Mouse (Mus musculus) liver, embryonic 16.5 days (tissue): ENCODE measurements around the gene Pak1ip1. TPM values are rescaled to one million over a fixed set of nuclear protein-coding genes. Genes with fewer than 3 reads are reported as not detected.

Experiments used
- ATAC-seq: fragments of 200-750 bp; cut with Nextera tagmentation; 2 replicates; pipeline ENCODE4 v1.8.0; 2017; ENCODE audit warnings: low read depth, mild to moderate bottlenecking, moderate number of reproducible peaks, moderate library complexity
- H3K27ac ChIP-seq: fragments of 300-500 bp; sonication (generic); 2 replicates; pipeline ENCODE4 v1.5.1; 2014; ENCODE audit warnings: mild to moderate bottlenecking, low read length
- H3K27me3 ChIP-seq: fragments of 300-500 bp; sonication (generic); 2 replicates; pipeline ENCODE4 v1.6.1; 2014; ENCODE audit warnings: low read depth, low read length, mixed read lengths; ENCODE audit not compliant: control insufficient read depth, insufficient read depth
- H3K36me3 ChIP-seq: fragments of 300-500 bp; sonication (generic); 2 replicates; pipeline ENCODE4 v1.6.1; 2014; ENCODE audit warnings: mild to moderate bottlenecking; ENCODE audit not compliant: control insufficient read depth, insufficient read depth
- H3K4me1 ChIP-seq: fragments of 300-500 bp; sonication (generic); 2 replicates; pipeline ENCODE4 v1.6.1; 2014; ENCODE audit warnings: low read depth, low read length, mixed read lengths; ENCODE audit not compliant: control insufficient read depth
- H3K4me2 ChIP-seq: fragments of 300-500 bp; sonication (generic); 2 replicates; pipeline ENCODE4 v1.6.1; 2014; ENCODE audit warnings: low read depth, low read length, mixed read lengths
- H3K4me3 ChIP-seq: fragments of 300-500 bp; sonication (generic); 2 replicates; pipeline ENCODE4 v1.5.1; 2014; ENCODE audit warnings: low read depth, mild to moderate bottlenecking, low read length
- H3K9ac ChIP-seq: fragments of 300-500 bp; sonication (generic); 2 replicates; pipeline ENCODE4 v1.6.1; 2014; ENCODE audit warnings: low read depth, low read length
- H3K9me3 ChIP-seq: fragments of 300-500 bp; sonication (generic); replicated peaks from 2 replicates; pipeline ENCODE4 v1.6.1; 2016; ENCODE audit warnings: low read length; ENCODE audit not compliant: control insufficient read depth
- WGBS: fragments of 180-500 bp; shearing (Covaris S2); extraction: QIAGEN DNeasy Blood & Tissue Kit; methylation state at CpG from one replicate; pipeline ENCODE4 v1.1.7; 2014; ENCODE audit not compliant: insufficient replicate concordance; 5-methylcytosine and 5-hydroxymethylcytosine counted together
- polyA plus RNA-seq: library from polyadenylated mRNA; unstranded; fragments of >200 nt; fragmentation: Nextera tagmentation; extraction: Ambion mirVana; gene quantifications from 2 replicates; pipeline ENCODE4 v1.2.1, GENCODE M21; 2015

Gene Pak1ip1
- polyA plus RNA-seq, 1 experiment from 2014 or later: 49.6 TPM

DNA sequence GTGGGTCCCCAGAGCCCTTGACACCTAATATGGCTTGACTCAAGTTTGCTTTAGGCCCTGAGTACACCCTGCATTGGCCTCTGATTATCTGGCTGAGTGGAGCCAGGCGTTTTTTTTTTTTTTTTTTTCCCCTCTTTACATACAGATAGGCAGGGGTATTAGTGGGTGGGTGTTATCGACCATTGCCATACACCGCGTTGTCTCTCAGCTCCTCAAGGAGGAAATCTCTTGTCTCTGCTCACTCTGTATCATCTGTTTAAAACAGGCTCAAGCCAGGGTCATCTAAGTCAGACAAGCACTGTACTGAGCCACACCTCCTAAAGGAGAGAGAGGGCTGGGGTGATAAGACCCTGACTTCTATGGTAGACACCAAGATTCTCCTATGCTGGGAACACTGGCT lies 17.0 kb downstream of the Pak1ip1 start:
- peak; percentile 77 for ATAC-seq
- Histone ChIP-seq H3K9me3 (no peaks in the 10 kb centered on the region), H3K4me2 (peak overlapping the region; percentile 85), H3K4me1 (peaks cover 57% of the 10 kb centered on the region), H3K4me3 (peak overlapping the region; percentile 78), H3K27ac (peak overlapping the region; percentile 94), H3K36me3 (peaks cover 37% of the 10 kb centered on the region), H3K27me3 (no peaks in the 10 kb centered on the region), H3K9ac (peak overlapping the region; percentile 86)
- 26% methylated on average over 4 of the region's 4 CpGs for WGBS

- H3K9ac ChIP-seq: peak overlapping the region; percentile 86
- peak overlapping the region; percentile 78 for H3K4me3 ChIP-seq
- ATAC-seq: no peak
- H3K9me3 ChIP-seq: no peaks in the 10 kb centered on the region
- no peaks in the 10 kb centered on the region for H3K27me3 ChIP-seq
- peak overlapping the region; percentile 94 for H3K27ac ChIP-seq
- H3K4me1 ChIP-seq: peaks cover 54% of the 10 kb centered on the region
- peaks cover 34% of the 10 kb centered on the region for H3K36me3 ChIP-seq
- WGBS: 41% methylated on average over 9 of the region's 9 CpGs
- peak overlapping the region; percentile 85 for H3K4me2 ChIP-seq
Observed at GRCm38 (mm10) chr13:41018236-41018635, 17.4 kb downstream of the Pak1ip1 start.

DNA sequence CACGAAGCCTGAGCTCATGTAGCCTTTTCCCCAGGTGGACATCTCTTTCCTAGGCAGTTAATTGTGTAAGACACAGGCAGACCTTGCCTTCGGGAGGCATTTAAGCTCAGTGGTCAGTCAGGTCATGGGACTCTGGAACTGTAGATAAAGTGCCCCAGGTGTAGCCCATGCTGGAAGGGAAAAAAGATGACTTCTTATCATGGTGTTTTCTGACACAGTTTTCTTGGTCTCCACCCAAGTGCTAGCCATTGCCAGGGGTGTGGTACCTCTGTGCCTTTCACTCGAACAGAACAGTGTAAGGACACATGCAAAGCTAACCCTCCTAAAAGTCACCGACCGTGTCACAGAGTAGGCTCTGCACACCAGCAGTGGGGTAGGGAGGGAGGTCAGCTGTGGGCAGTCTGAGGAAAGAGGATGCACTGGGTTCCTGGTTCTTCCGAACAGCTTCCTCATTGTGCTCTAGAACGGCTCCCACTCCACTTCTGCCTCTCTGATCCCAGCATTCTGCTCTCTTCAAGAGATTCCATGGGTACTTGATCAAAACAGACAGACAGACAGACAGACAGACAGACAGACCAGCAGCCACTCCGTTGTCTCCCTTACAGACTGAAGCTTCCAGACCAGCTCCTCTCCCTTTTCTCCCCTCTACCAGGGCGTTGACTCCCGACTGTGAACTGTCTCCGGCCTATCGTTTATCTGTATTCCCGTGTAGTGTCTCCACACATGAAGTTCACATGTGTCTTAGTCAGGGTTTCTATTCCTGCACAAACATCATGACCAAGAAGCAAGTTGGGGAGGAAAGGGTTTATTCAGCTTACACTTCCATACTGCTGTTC lies 18.2 kb downstream of the Pak1ip1 start:
- H3K9me3 ChIP-seq: no peaks in the 10 kb centered on the region
- 39% methylated on average over 13 of the region's 13 CpGs for WGBS
- peak; percentile 45 for ATAC-seq
- no peaks in the 10 kb centered on the region for H3K27me3 ChIP-seq
- peak overlapping the region; percentile 94 for H3K27ac ChIP-seq
- peaks cover 54% of the 10 kb centered on the region for H3K4me1 ChIP-seq
- peak overlapping the region; percentile 86 for H3K9ac ChIP-seq
- peaks cover 41% of the 10 kb centered on the region for H3K36me3 ChIP-seq
- peak overlapping the region; percentile 85 for H3K4me2 ChIP-seq
- peak overlapping the region; percentile 78 for H3K4me3 ChIP-seq

DNA sequence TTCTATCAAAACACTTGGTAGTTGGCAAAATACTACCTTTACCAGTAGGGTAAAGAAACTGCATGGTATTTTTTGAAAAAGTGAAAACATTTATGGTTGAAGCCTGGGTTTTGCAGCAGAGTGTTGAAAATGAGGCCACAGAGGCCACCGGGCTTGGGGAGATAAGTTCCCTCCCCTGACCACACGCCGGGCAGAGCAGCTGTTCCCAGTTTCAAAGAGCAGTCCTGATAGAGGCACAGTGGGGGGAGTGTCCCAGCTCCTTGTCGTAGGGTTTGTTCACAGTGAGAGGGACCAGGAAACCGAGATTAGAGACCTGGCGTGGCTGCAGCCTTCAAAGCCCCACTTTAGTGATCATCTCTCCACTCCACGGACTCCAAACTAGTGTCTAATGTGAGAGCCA lies 19.7 kb downstream of the Pak1ip1 start:
- peak overlapping the region; percentile 78 for H3K4me3 ChIP-seq
- peak overlapping the region; percentile 94 for H3K27ac ChIP-seq
- no peak for ATAC-seq
- peak overlapping the region; percentile 41 for H3K9ac ChIP-seq
- H3K4me1 ChIP-seq: peaks cover 51% of the 10 kb centered on the region
- peaks cover 47% of the 10 kb centered on the region for H3K36me3 ChIP-seq
- H3K9me3 ChIP-seq: no peaks in the 10 kb centered on the region
- peak overlapping the region; percentile 85 for H3K4me2 ChIP-seq
- WGBS: 17% methylated on average over 7 of the region's 7 CpGs
- no peaks in the 10 kb centered on the region for H3K27me3 ChIP-seq

DNA sequence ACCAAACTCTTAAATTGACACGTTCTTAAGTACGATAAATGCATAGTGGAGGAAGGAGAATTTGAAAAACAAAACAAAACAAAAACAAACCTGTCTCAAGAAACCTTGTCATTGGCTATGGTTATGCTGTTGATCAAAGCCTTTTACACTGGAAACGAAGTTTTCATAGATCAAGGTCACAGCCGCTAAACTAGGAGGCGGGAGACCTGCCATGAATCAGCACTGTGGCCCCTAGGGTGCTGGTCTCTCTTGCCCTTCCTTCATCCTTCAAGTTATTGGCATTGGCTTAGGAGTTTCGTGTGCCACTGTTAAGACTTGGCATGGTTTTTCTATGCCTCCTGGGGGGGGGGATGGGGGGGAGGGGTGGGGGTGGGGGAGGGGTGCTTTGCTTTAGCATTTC lies 20.8 kb downstream of the Pak1ip1 start:
- 74% methylated on average over 6 of the region's 6 CpGs for WGBS
- H3K4me2 ChIP-seq: peak overlapping the region; percentile 85; the same call in 1 of the 2 replicates
- H3K36me3 ChIP-seq: peaks cover 47% of the 10 kb centered on the region

GRCm38 (mm10) chr13:41022099-41022498 lies 21.3 kb downstream of the Pak1ip1 start:
- no peak for ATAC-seq
- WGBS: 83% methylated on average over 13 of the region's 13 CpGs
- Histone ChIP-seq H3K27me3 (no peaks in the 10 kb centered on the region), H3K4me3 (no peak overlapping the region), H3K9ac (no peak overlapping the region), H3K4me1 (peaks cover 44% of the 10 kb centered on the region), H3K36me3 (peaks cover 47% of the 10 kb centered on the region), H3K4me2 (no peak overlapping the region), H3K9me3 (no peaks in the 10 kb centered on the region), H3K27ac (no peak overlapping the region)

More for the DNA sequence above, 20.8 kb downstream of the Pak1ip1 start:
- Histone ChIP-seq H3K4me1 (peaks cover 46% of the 10 kb centered on the region), H3K9me3 (no peaks in the 10 kb centered on the region), H3K9ac (no peak overlapping the region; the same call in 1 of the 2 replicates), H3K4me3 (no peak overlapping the region), H3K27ac (no peak overlapping the region), H3K27me3 (no peaks in the 10 kb centered on the region)
- no peak for ATAC-seq

GRCm38 (mm10) chr13:41030098-41030497 lies 29.3 kb downstream of the Pak1ip1 start:
- Histone ChIP-seq H3K27ac (no peak overlapping the region), H3K9ac (no peak overlapping the region), H3K4me3 (no peak overlapping the region), H3K36me3 (no peaks in the 10 kb centered on the region), H3K4me1 (peaks cover 21% of the 10 kb centered on the region), H3K4me2 (peak overlapping the region; percentile 31), H3K9me3 (no peaks in the 10 kb centered on the region), H3K27me3 (no peaks in the 10 kb centered on the region)
- peak; percentile 87 for ATAC-seq
- WGBS: 26% methylated on average over 5 of the region's 5 CpGs

DNA sequence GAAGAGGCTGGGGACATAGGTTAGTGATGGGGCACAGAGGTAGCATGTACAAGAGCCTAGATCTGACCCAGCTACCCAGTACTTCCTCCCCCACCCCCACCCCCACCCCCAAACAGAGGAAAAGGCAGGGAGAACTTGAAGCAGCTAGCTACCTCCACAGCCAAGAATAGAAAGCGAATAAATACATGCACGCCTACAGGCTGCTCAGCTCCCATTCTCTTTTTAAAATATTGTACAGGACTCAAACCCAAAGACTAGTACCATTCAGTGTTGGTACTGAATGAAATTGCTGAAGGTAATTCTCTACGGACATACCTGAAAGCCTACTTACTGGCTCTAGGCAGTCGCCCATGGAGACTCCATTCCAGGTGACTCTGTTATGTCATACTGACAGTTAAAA lies 41.7 kb downstream of the Pak1ip1 start:
- H3K4me2 ChIP-seq: no peak overlapping the region
- no peaks in the 10 kb centered on the region for H3K36me3 ChIP-seq
- no peaks in the 10 kb centered on the region for H3K4me1 ChIP-seq
- no peak overlapping the region for H3K9ac ChIP-seq
- no peak for ATAC-seq
- H3K4me3 ChIP-seq: no peak overlapping the region
- 64% methylated on average over 4 of the region's 4 CpGs for WGBS
- no peak overlapping the region for H3K27ac ChIP-seq
- peaks cover 5% of the 10 kb centered on the region; the same call in 1 of the 2 replicates for H3K27me3 ChIP-seq
- no peaks in the 10 kb centered on the region for H3K9me3 ChIP-seq

- H3K4me2 ChIP-seq: no peak overlapping the region
- no peak overlapping the region for H3K27ac ChIP-seq
- peaks cover 5% of the 10 kb centered on the region; the same call in 1 of the 2 replicates for H3K27me3 ChIP-seq
- 78% methylated on average over 8 of the region's 8 CpGs for WGBS
- no peak overlapping the region for H3K4me3 ChIP-seq
- ATAC-seq: no peak
- no peaks in the 10 kb centered on the region for H3K4me1 ChIP-seq
- no peaks in the 10 kb centered on the region for H3K36me3 ChIP-seq
- no peak overlapping the region for H3K9ac ChIP-seq
- H3K9me3 ChIP-seq: no peaks in the 10 kb centered on the region
Observed at GRCm38 (mm10) chr13:41045901-41046300, 45.1 kb downstream of the Pak1ip1 start.
